Comparison of ENCODE assay signal across 9 mouse cellular contexts in genomic region chr6:101532436-101532835, GRCm38 (mm10).
A peak's percentile ranks its signal among the peaks of the same experiment; 100 is the strongest.
DNase-seq lines count a peak whose midpoint lies in the region; ATAC-seq and TF ChIP-seq lines count a peak whose summit lies in the region.
"Had no signal": no experiment of that assay in that cellular context is flagged by ENCODE, and none has a peak within 500 bp of the region (broad histone marks: within the 10 kb centered on the region; RNA-seq: fewer than 3 reads in every experiment).

No protein-coding gene starts in this region.

- no peaks in the 10 kb centered on the region for H3K27me3 ChIP-seq in heart, embryonic 13.5 days (replicated peaks)
- H3K27me3 ChIP-seq in neural tube, embryonic 15.5 days (replicated peaks), result no peaks in the 10 kb centered on the region
- no peaks in the 10 kb centered on the region for H3K27me3 ChIP-seq in hindbrain, postnatal 0 days (ENCODE audit: insufficient read depth, low read length)

- peaks cover 16% of the 10 kb centered on the region for H3K4me1 ChIP-seq in bone marrow macrophage, adult 2 months (ENCODE audit: control insufficient read depth, insufficient read depth, low read length)
- H3K4me1 ChIP-seq in heart, embryonic 13.5 days, result peaks cover 15% of the 10 kb centered on the region
- H3K4me1 ChIP-seq in neural tube, embryonic 15.5 days, result no peaks in the 10 kb centered on the region
- no peaks in the 10 kb centered on the region; the same call in 1 of the 2 replicates for H3K4me1 ChIP-seq in hindbrain, postnatal 0 days (ENCODE audit: insufficient read depth, low read length)

- no peak for DNase-seq in layer of hippocampus, adult 2 months (ENCODE audit: low spot score in 2 of 2)
- DNase-seq in layer of hippocampus, adult 9-11 months, result no peak
- no peak for DNase-seq in hindbrain, postnatal 0 days (ENCODE audit: low spot score)
- no peak for DNase-seq in spleen, adult 12 weeks (ENCODE audit: low spot score)

- no peak overlapping the region for H3K27ac ChIP-seq in layer of hippocampus, adult 2 months
- peak overlapping the region; percentile 69 for H3K27ac ChIP-seq in bone marrow macrophage, adult 2 months (ENCODE audit: insufficient read depth, low read depth, low read length)
- H3K27ac ChIP-seq in heart, embryonic 13.5 days (replicated peaks), result peak overlapping the region; percentile 58
- H3K27ac ChIP-seq in neural tube, embryonic 15.5 days (replicated peaks), result no peak overlapping the region
- H3K27ac ChIP-seq in hindbrain, postnatal 0 days, result no peak overlapping the region

- H3K36me3 ChIP-seq in heart, embryonic 13.5 days, result no peaks in the 10 kb centered on the region
- no peaks in the 10 kb centered on the region for H3K36me3 ChIP-seq in neural tube, embryonic 15.5 days
- H3K36me3 ChIP-seq in hindbrain, postnatal 0 days (ENCODE audit: insufficient read depth, low read length), result no peaks in the 10 kb centered on the region
- H3K36me3 ChIP-seq: G1E had no signal

- ATAC-seq in heart, embryonic 13.5 days (ENCODE audit: extremely low read depth, insufficient number of reproducible peaks, low FRiP score, low TSS enrichment), result no peak; the same call in 1 of the 2 replicates
- peak; percentile 43 for ATAC-seq in megakaryocyte progenitor cell, adult 5-6 weeks (replicated peaks; ENCODE audit: poor library complexity)
- ATAC-seq in neural tube, embryonic 15.5 days (ENCODE audit: low FRiP score), result no peak
- ATAC-seq in hindbrain, postnatal 0 days, result no peak

- no peak for TF ChIP-seq CTCF in layer of hippocampus, adult 2 months (conservative IDR thresholded peaks at IDR 0.05)
- no peak for TF ChIP-seq CTCF in bone marrow macrophage, adult 2 months (IDR thresholded peaks at IDR 0.05; ENCODE audit: low read depth, low read length)
- no peak for TF ChIP-seq CTCF in hindbrain, postnatal 0 days (IDR thresholded peaks at IDR 0.05; ENCODE audit: low read depth)

- H3K4me3 ChIP-seq in layer of hippocampus, adult 2 months, result peak overlapping the region; percentile 11; the same call in 1 of the 2 replicates
- H3K4me3 ChIP-seq in bone marrow macrophage, adult 2 months (ENCODE audit: insufficient read depth, low read length), result peak overlapping the region; percentile 42
- peak overlapping the region; percentile 31 for H3K4me3 ChIP-seq in heart, embryonic 13.5 days
- no peak overlapping the region for H3K4me3 ChIP-seq in neural tube, embryonic 15.5 days (replicated peaks)
- H3K4me3 ChIP-seq in hindbrain, postnatal 0 days (ENCODE audit: low read length), result no peak overlapping the region

- no peaks in the 10 kb centered on the region for H3K9me3 ChIP-seq in heart, embryonic 13.5 days
- no peaks in the 10 kb centered on the region for H3K9me3 ChIP-seq in neural tube, embryonic 15.5 days (replicated peaks)
- H3K9me3 ChIP-seq in hindbrain, postnatal 0 days (ENCODE audit: low read length), result no peaks in the 10 kb centered on the region
- H3K9me3 ChIP-seq: G1E had no signal

- peak overlapping the region; percentile 66 for H3K9ac ChIP-seq in heart, embryonic 13.5 days
- no peak overlapping the region for H3K9ac ChIP-seq in neural tube, embryonic 15.5 days (replicated peaks)
- H3K9ac ChIP-seq in hindbrain, postnatal 0 days (replicated peaks; ENCODE audit: low read length), result no peak overlapping the region

- H3K4me2 ChIP-seq in heart, embryonic 13.5 days, result peak overlapping the region; percentile 62
- no peak overlapping the region for H3K4me2 ChIP-seq in neural tube, embryonic 15.5 days
- H3K4me2 ChIP-seq in hindbrain, postnatal 0 days (ENCODE audit: low read depth, low read length), result no peak overlapping the region

- no peak for TF ChIP-seq POLR2A in bone marrow macrophage, adult 2 months (IDR thresholded peaks at IDR 0.05; ENCODE audit: borderline replicate concordance, low read depth, low read length)

- 15% methylated on average over 7 of the region's 7 CpGs for WGBS in heart, embryonic 13.5 days
- whole genome bisulfite sequencing in neural tube, embryonic 15.5 days, result 61% methylated on average over 7 of the region's 7 CpGs
- 64% methylated on average over 7 of the region's 7 CpGs for WGBS in hindbrain, postnatal 0 days

Comparison
In these comparisons a context has a peak if more than half of its experiments do, and no peak if none do; other contexts are left out.
1. H3K27ac ChIP-seq: peak in bone marrow macrophage, adult 2 months (single experiment) and heart, embryonic 13.5 days (single experiment); none in layer of hippocampus, adult 2 months (single experiment), neural tube, embryonic 15.5 days (single experiment) and hindbrain, postnatal 0 days (single experiment).
2. H3K4me3 ChIP-seq: peak in layer of hippocampus, adult 2 months (single experiment), bone marrow macrophage, adult 2 months (single experiment) and heart, embryonic 13.5 days (single experiment); none in neural tube, embryonic 15.5 days (single experiment) and hindbrain, postnatal 0 days (single experiment).